Mouse (Mus musculus): ENCODE results near the gene Sycn. TPM values are rescaled to one million over a fixed set of nuclear protein-coding genes. Genes with fewer than 3 reads are reported as not detected.

Gene Sycn
- polyA plus RNA-seq, 1 experiment from 2014 or later = not detected

- peak; percentile 72; the same call in 1 of the 2 replicates for ATAC-seq (replicated peaks; ENCODE audit: low FRiP score)
- Histone ChIP-seq H3K4me1 (peaks cover 32% of the 10 kb centered on the region), H3K4me2 (peak overlapping the region; percentile 61), H3K36me3 (no peaks in the 10 kb centered on the region), H3K27me3 (peaks cover 40% of the 10 kb centered on the region), H3K9ac (0 out of 2 replicates have a peak overlapping the region, but pooled peaks have one; percentile 31), H3K27ac (no peak overlapping the region), H3K9me3 (replicated peaks) (no peaks in the 10 kb centered on the region), H3K4me3 (replicated peaks) (peak overlapping the region; percentile 32)
- 3% methylated on average over 27 of the region's 27 CpGs for WGBS
Measured at GRCm38 (mm10) chr7:28544051-28544601, 3.4 kb downstream of the Sycn start.

DNA sequence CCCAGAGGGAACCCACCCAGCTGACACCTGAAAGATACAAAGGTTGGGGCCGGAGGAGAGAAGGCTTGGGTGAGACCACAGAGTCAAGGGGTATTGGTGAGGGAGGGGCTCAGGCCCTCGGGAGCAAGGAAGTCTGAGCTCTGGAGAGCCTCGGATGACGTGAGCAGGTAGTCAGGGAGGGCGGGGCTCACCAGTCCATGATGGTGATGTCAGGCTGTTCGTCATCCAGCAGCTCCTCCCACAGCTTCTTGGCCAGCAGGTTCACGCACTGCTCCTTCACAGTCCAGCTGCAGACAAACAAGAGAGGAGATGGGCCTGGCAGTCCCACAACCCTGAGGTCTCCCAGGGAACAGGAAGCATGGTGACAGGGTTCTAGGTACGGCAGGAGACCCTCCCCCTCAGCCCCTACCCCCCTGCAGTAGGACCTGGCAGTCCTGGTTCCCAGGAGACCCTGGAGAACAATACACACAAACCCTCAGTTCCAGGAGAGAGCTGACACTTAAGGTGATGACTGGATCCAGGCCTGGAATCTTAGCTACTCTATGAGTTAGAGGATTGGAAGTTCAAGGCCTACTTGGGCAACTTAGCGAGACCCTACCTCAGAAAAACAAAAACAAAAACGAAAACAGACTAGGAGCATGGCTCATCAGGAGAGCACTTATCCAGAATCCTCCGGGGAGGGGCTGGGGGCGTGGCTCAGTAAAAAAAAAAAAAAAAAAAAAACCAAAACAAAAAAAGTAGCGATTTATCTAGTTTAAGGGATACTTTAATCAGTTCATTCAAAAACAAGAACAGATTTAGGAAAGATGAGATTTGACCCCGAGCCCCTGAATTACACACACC, 4.6 kb downstream of the Sycn start:
- ATAC-seq (replicated peaks; ENCODE audit: low FRiP score) = 0 out of 2 replicates have a peak, but pooled peaks have one; percentile 38
- 28% methylated on average over 14 of the region's 14 CpGs for WGBS
- H3K4me1 ChIP-seq = peaks cover 32% of the 10 kb centered on the region
- no peaks in the 10 kb centered on the region for H3K36me3 ChIP-seq
- no peaks in the 10 kb centered on the region for H3K9me3 ChIP-seq (replicated peaks)
- H3K4me2 ChIP-seq = 0 out of 2 replicates have a peak overlapping the region, but pooled peaks have one; percentile 9
- no peak overlapping the region for H3K4me3 ChIP-seq (replicated peaks)
- H3K27ac ChIP-seq = no peak overlapping the region
- H3K9ac ChIP-seq = no peak overlapping the region
- peaks cover 40% of the 10 kb centered on the region for H3K27me3 ChIP-seq

GRCm38 (mm10) chr7:28545891-28546210, 5.2 kb downstream of the Sycn start:
- no peak overlapping the region for H3K4me3 ChIP-seq (replicated peaks)
- H3K27ac ChIP-seq = no peak overlapping the region
- no peak overlapping the region for H3K4me2 ChIP-seq
- peaks cover 32% of the 10 kb centered on the region for H3K4me1 ChIP-seq
- H3K27me3 ChIP-seq = peaks cover 40% of the 10 kb centered on the region
- 40% methylated on average over 7 of the region's 7 CpGs for WGBS
- H3K9ac ChIP-seq = no peak overlapping the region
- ATAC-seq (replicated peaks; ENCODE audit: low FRiP score) = no peak
- H3K9me3 ChIP-seq (replicated peaks) = no peaks in the 10 kb centered on the region
- no peaks in the 10 kb centered on the region for H3K36me3 ChIP-seq

DNA sequence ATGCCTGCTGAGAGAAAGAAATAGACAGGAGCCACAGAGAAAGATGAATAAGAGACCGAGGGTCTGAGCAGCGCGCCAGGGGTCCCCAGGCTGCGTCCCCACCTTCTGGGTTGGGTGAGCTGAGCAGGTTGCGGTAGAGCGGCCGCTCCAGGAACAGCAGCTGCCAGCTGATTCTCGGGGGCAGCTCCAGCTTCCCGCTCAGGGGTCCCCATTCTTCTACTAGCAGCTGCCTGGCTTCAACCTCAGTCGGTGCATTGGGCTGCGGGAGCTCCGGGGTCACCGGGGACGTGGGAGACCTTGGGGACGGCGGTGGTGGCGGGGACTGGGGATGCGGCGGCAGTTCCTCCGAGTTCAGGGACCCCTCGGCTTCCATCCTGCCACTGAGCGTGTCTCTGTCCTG, 6.0 kb downstream of the Sycn start:
- H3K36me3 ChIP-seq = no peaks in the 10 kb centered on the region
- under 1% methylated on average over 22 of the region's 22 CpGs for WGBS
- no peak for ATAC-seq (replicated peaks; ENCODE audit: low FRiP score)
- H3K4me1 ChIP-seq = peaks cover 32% of the 10 kb centered on the region
- no peaks in the 10 kb centered on the region for H3K9me3 ChIP-seq (replicated peaks)
- peaks cover 40% of the 10 kb centered on the region for H3K27me3 ChIP-seq
- H3K4me2 ChIP-seq = peak overlapping the region; percentile 64
- H3K27ac ChIP-seq = no peak overlapping the region
- no peak overlapping the region for H3K9ac ChIP-seq
- peak overlapping the region; percentile 34 for H3K4me3 ChIP-seq (replicated peaks)

DNA sequence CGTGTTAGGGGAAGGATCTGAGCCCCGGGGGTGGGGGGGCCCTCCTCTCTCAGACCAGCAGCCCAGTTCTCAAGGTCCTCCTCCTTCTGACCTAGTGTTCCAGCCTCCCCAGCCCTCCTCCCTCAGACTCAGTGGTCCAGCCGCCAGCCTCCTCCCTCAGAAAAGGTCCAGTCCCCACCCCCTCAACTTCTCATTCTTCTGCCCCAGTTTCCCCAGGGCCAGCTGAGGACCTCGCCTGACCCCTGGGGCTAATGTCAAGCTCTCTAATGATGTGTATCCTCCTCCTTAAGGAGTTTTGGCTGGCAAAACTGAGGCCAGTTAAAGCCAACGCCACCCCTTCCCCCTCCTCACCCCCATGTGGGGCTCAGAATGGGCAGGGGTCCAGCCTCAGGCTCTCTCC, 6.5 kb downstream of the Sycn start, which contains the start of gene Nccrp1:
TSS of gene Nccrp1 (minus strand) at position 101 of the 400 bp plus-strand sequence.
- Histone ChIP-seq H3K27ac (no peak within 1 kb of the TSS), H3K4me2 (peak within 1 kb of the TSS; percentile 64), H3K4me3 (replicated peaks) (peak within 1 kb of the TSS; percentile 34), H3K9me3 (replicated peaks) (no peaks in the 10 kb centered on the region), H3K27me3 (peaks cover 40% of the 10 kb centered on the region), H3K4me1 (peaks cover 32% of the 10 kb centered on the region), H3K9ac (no peak within 1 kb of the TSS), H3K36me3 (no peaks in the 10 kb centered on the region)
- WGBS = 5% methylated on average over 5 of the region's 5 CpGs
- ATAC-seq (replicated peaks; ENCODE audit: low FRiP score) = no peak

- Histone ChIP-seq H3K9ac (no peak overlapping the region), H3K36me3 (no peaks in the 10 kb centered on the region), H3K9me3 (replicated peaks) (no peaks in the 10 kb centered on the region), H3K4me3 (replicated peaks) (no peak overlapping the region), H3K27me3 (peaks cover 40% of the 10 kb centered on the region), H3K27ac (no peak overlapping the region), H3K4me2 (no peak overlapping the region), H3K4me1 (peaks cover 32% of the 10 kb centered on the region)
- no peak for ATAC-seq (replicated peaks; ENCODE audit: low FRiP score)
- WGBS = 68% methylated on average over 7 of the region's 7 CpGs
Measured at GRCm38 (mm10) chr7:28547628-28548027, 6.9 kb downstream of the Sycn start.

DNA sequence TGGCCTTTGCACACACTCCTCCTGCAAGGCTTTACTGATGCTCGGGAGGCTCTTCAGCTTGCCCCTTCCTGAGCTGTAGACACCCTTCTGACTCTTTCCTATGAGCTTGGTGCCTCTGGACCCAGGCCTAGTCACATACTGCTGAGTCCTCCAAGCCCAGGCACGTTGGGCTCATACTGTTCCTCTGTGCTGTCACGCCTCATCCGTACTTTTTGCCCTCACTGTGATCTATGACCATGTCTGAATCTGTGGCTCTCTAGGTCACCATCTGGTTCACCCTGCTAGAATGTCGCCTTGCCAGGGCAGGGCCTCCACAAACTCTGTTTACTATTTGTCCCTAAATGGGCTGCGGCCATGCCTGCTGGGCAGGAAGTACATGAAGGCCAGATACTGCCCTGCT, 12.4 kb downstream of the Sycn start:
- WGBS = 83% methylated on average over 6 of the region's 6 CpGs

GRCm38 (mm10) chr7:28555939-28556535, 15.4 kb downstream of the Sycn start:
- H3K4me2 ChIP-seq = no peak overlapping the region
- no peak overlapping the region for H3K27ac ChIP-seq
- H3K9ac ChIP-seq = no peak overlapping the region
- H3K4me3 ChIP-seq (replicated peaks) = no peak overlapping the region
- no peaks in the 10 kb centered on the region for H3K27me3 ChIP-seq
- no peaks in the 10 kb centered on the region for H3K9me3 ChIP-seq (replicated peaks)
- peaks cover 34% of the 10 kb centered on the region for H3K36me3 ChIP-seq
- 12% methylated on average over 5 of the region's 5 CpGs for whole genome bisulfite sequencing
- ATAC-seq (replicated peaks; ENCODE audit: low FRiP score) = no peak
- H3K4me1 ChIP-seq = peaks cover 23% of the 10 kb centered on the region

More for the DNA sequence above, 12.4 kb downstream of the Sycn start:
- peaks cover 10% of the 10 kb centered on the region; the same call in 1 of the 2 replicates for H3K4me1 ChIP-seq
- no peak overlapping the region for H3K4me3 ChIP-seq (replicated peaks)
- H3K4me2 ChIP-seq = no peak overlapping the region
- no peaks in the 10 kb centered on the region for H3K9me3 ChIP-seq (replicated peaks)
- ATAC-seq (replicated peaks; ENCODE audit: low FRiP score) = no peak
- H3K36me3 ChIP-seq = 0 out of 2 replicates have a peak, but pooled peaks cover 5% of the 10 kb centered on the region
- H3K27ac ChIP-seq = no peak overlapping the region
- no peaks in the 10 kb centered on the region for H3K27me3 ChIP-seq
- H3K9ac ChIP-seq = no peak overlapping the region

GRCm38 (mm10) chr7:28557069-28557468, 16.4 kb downstream of the Sycn start:
- 60% methylated on average over 5 of the region's 5 CpGs for WGBS

DNA sequence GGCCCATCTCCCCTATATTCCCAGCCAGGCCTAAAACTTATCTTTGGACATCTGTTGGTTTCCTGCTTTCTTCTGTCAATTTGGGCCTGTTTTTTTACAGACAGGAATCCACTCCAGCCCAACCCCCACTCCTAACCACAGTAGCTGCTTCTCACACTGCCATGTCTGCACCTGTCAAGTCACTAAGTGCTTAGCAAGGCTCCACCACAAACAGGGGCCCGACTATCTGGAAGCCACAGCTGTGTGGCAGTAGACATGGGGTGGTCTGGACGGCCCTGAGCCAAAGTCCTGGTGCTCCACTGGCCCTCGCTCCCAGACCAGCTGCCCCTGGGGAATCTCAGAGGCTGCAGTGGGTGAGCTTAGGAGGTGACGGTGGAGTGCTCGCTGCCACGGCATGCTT, 17.0 kb downstream of the Sycn start:
- Histone ChIP-seq H3K27me3 (no peaks in the 10 kb centered on the region), H3K27ac (no peak overlapping the region), H3K36me3 (peaks cover 51% of the 10 kb centered on the region), H3K9ac (no peak overlapping the region), H3K4me2 (no peak overlapping the region), H3K4me1 (peaks cover 23% of the 10 kb centered on the region), H3K9me3 (replicated peaks) (no peaks in the 10 kb centered on the region), H3K4me3 (replicated peaks) (no peak overlapping the region)
- ATAC-seq (replicated peaks; ENCODE audit: low FRiP score) = no peak
- 81% methylated on average over 6 of the region's 6 CpGs for WGBS

More at GRCm38 (mm10) chr7:28557069-28557468, 16.4 kb downstream of the Sycn start:
- Histone ChIP-seq H3K4me1 (peaks cover 23% of the 10 kb centered on the region), H3K27ac (no peak overlapping the region), H3K4me3 (replicated peaks) (no peak overlapping the region), H3K4me2 (no peak overlapping the region), H3K36me3 (peaks cover 44% of the 10 kb centered on the region), H3K9ac (no peak overlapping the region), H3K9me3 (replicated peaks) (no peaks in the 10 kb centered on the region), H3K27me3 (no peaks in the 10 kb centered on the region)
- no peak for ATAC-seq (replicated peaks; ENCODE audit: low FRiP score)

GRCm38 (mm10) chr7:28558486-28558885, 17.8 kb downstream of the Sycn start:
- Histone ChIP-seq H3K27me3 (no peaks in the 10 kb centered on the region), H3K4me1 (peaks cover 23% of the 10 kb centered on the region), H3K36me3 (peaks cover 58% of the 10 kb centered on the region), H3K9ac (no peak overlapping the region), H3K27ac (peak overlapping the region; percentile 73), H3K4me2 (no peak overlapping the region), H3K4me3 (replicated peaks) (no peak overlapping the region), H3K9me3 (replicated peaks) (no peaks in the 10 kb centered on the region)
- peak; percentile 63; the same call in 1 of the 2 replicates for ATAC-seq (replicated peaks; ENCODE audit: low FRiP score)
- 38% methylated on average over 4 of the region's 4 CpGs for WGBS

GRCm38 (mm10) chr7:28560856-28561255, 20.2 kb downstream of the Sycn start:
- 90% methylated on average over 10 of the region's 10 CpGs for WGBS
- Histone ChIP-seq H3K4me3 (replicated peaks) (no peak overlapping the region), H3K27me3 (no peaks in the 10 kb centered on the region), H3K9ac (no peak overlapping the region), H3K4me2 (no peak overlapping the region), H3K9me3 (replicated peaks) (no peaks in the 10 kb centered on the region), H3K27ac (no peak overlapping the region), H3K4me1 (peaks cover 22% of the 10 kb centered on the region), H3K36me3 (peaks cover 82% of the 10 kb centered on the region)
- ATAC-seq (replicated peaks; ENCODE audit: low FRiP score) = no peak

All from kidney, embryonic 15.5 days (tissue).